Mouse (Mus musculus) neural tube, embryonic 14.5 days (tissue): Measurements from ENCODE around the gene Panx3. TPM values are rescaled to one million over a fixed set of nuclear protein-coding genes. Genes with fewer than 3 reads are reported as not detected.

Source experiments
- ATAC-seq: fragments of 200-750 bp; cut with Nextera tagmentation; 2 replicates; pipeline ENCODE4 v1.8.0; 2017; ENCODE audit warnings: low read depth, mild to moderate bottlenecking, moderate TSS enrichment, moderate library complexity
- H3K27ac ChIP-seq: fragments of 300-500 bp; sonication (generic); 2 replicates; pipeline ENCODE4 v1.5.1; 2014; ENCODE audit warnings: low read depth, mild to moderate bottlenecking, control low read depth, low read length, moderate library complexity, mixed read lengths
- H3K27me3 ChIP-seq: fragments of 300-500 bp; sonication (generic); 2 replicates; pipeline ENCODE4 v1.6.1; 2014; ENCODE audit warnings: low read length; ENCODE audit not compliant: control insufficient read depth, insufficient read depth
- H3K36me3 ChIP-seq: fragments of 300-500 bp; sonication (generic); 2 replicates; pipeline ENCODE4 v1.6.1; 2014; ENCODE audit warnings: low read length, mixed read lengths; ENCODE audit not compliant: control insufficient read depth, insufficient read depth
- H3K4me1 ChIP-seq: fragments of 300-500 bp; sonication (generic); 2 replicates; pipeline ENCODE4 v1.6.1; 2014; ENCODE audit warnings: low read length; ENCODE audit not compliant: control insufficient read depth, insufficient read depth
- H3K4me2 ChIP-seq: fragments of 300-500 bp; sonication (generic); 2 replicates; pipeline ENCODE4 v1.6.1; 2014; ENCODE audit warnings: mild to moderate bottlenecking, low read depth, low read length, control low read depth
- H3K4me3 ChIP-seq: fragments of 300-500 bp; sonication (generic); 2 replicates; pipeline ENCODE4 v1.5.1; 2014; ENCODE audit warnings: low read depth, low read length, control low read depth, mixed read lengths
- H3K9ac ChIP-seq: fragments of 300-500 bp; sonication (generic); replicated peaks from 2 replicates; pipeline ENCODE4 v1.6.1; 2014; ENCODE audit warnings: low read depth, mild to moderate bottlenecking, control low read depth, low read length, mixed read lengths
- H3K9me3 ChIP-seq: fragments of 300-500 bp; sonication (generic); 2 replicates; pipeline ENCODE4 v1.6.1; 2016; ENCODE audit warnings: low read length; ENCODE audit not compliant: control insufficient read depth
- WGBS: fragments of 180-500 bp; shearing (Covaris S2); extraction: QIAGEN DNeasy Blood & Tissue Kit; methylation state at CpG from one replicate; pipeline ENCODE4 v1.1.7; 2014; 5-methylcytosine and 5-hydroxymethylcytosine counted together
- polyA plus RNA-seq: library from polyadenylated mRNA; unstranded; fragments of >200 nt; fragmentation: Nextera tagmentation; extraction: Ambion mirVana; gene quantifications from 2 replicates; pipeline ENCODE4 v1.2.1, GENCODE M21; 2014

Gene Panx3
- not detected in 2 replicates for polyA plus RNA-seq

DNA sequence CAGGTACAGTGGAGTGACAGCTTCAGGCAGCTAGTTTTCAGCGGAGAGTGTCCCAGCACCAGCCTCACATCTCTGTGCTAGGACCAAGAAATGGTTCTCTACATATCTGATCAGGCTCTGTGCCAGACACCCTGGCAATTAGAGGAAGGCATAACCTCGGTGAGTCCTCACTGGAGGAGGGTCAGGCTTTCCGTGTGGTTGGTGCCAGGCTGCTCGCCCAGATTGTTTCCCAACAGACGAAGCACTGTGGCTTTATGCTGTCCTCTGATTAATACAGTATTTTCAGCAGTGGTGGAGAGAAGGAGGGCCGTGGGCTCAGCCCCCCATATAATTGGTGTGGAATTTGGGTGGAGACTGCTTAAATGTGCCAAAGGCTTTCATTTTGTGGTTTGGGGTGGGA, at the start of gene Panx3:
Gene Panx3, minus strand, starts transcription at position 121 of the 400 bp plus-strand sequence.
- Histone ChIP-seq H3K9ac (no peak within 1 kb of the TSS), H3K27ac (no peak within 1 kb of the TSS), H3K27me3 (no peaks in the 10 kb centered on the region), H3K4me2 (no peak within 1 kb of the TSS), H3K4me3 (no peak within 1 kb of the TSS), H3K9me3 (no peaks in the 10 kb centered on the region), H3K4me1 (no peaks in the 10 kb centered on the region), H3K36me3 (no peaks in the 10 kb centered on the region)
- no peak for ATAC-seq
- 69% methylated on average over 6 of the region's 6 CpGs for WGBS

DNA sequence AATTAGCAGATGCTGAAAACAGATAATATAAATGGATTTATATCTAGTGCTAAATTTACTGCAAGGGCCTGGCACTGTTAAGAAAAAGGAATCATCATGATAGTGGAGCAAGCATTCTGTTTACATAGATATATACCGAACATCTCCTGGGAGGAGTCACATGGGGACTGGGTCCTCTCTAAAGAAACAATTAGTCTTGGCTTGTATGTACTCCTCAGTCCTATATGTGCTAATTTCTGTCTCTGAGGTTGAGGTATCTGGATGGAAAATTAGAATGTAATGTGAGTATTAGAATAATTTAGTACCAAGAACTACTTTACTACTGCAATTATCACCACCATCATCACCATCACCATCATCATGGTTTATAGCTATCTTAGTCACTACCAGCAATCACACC, 47.1 kb upstream of the Panx3 start, which contains the start of gene Olfr160:
Gene Olfr160, minus strand, starts transcription at position 101 of the 400 bp plus-strand sequence.
- Histone ChIP-seq H3K27ac (no peak within 1 kb of the TSS), H3K27me3 (no peaks in the 10 kb centered on the region), H3K9me3 (no peaks in the 10 kb centered on the region), H3K36me3 (no peaks in the 10 kb centered on the region), H3K9ac (no peak within 1 kb of the TSS), H3K4me2 (no peak within 1 kb of the TSS), H3K4me3 (no peak within 1 kb of the TSS), H3K4me1 (no peaks in the 10 kb centered on the region)
- ATAC-seq, result no peak
- 88% methylated on average over 1 of the region's 1 CpGs for WGBS

DNA sequence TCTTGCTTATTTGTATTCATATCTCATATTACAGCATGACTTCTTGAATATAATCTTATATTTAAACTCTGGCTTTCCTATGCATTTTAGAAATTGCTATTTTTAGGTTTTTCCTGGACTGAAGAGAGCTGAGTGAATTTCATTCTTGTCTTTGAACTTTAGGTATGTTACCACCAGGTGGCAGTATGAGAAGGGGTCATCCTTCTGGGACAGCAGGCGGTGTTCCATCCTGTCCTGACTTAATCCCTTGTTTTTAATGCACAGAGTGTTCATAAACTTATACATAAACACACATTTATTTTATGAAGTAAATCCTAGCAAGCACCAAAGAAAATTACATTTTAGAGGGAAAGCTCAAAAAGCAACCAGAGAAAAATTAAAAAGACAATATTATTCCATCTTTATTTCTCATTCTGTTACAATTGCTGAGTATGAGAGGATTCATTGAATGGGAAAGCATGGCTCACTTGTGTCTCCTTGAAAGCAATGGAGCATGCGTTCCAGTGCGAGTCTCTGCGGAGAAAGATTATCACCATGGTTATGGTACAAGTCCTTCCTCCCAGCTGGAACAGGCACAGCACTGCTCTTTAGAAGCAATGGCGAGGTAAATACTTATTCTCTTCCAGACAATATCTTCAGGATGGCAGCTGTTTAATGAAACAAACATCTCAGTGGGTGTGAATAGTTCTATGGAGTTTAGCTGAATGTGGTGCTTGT, 21.1 kb upstream of the Panx3 start:
- Histone ChIP-seq H3K4me1 (no peaks in the 10 kb centered on the region), H3K27ac (no peak overlapping the region), H3K36me3 (no peaks in the 10 kb centered on the region), H3K4me2 (no peak overlapping the region), H3K9me3 (no peaks in the 10 kb centered on the region), H3K9ac (no peak overlapping the region), H3K27me3 (no peaks in the 10 kb centered on the region), H3K4me3 (no peak overlapping the region)
- 54% methylated on average over 5 of the region's 5 CpGs for WGBS
- peak; percentile 44; the same call in 1 of the 2 replicates for ATAC-seq

- 54% methylated on average over 3 of the region's 3 CpGs for WGBS
- Histone ChIP-seq H3K4me3 (no peak overlapping the region), H3K4me2 (no peak overlapping the region), H3K9ac (no peak overlapping the region), H3K27ac (no peak overlapping the region), H3K27me3 (no peaks in the 10 kb centered on the region), H3K4me1 (no peaks in the 10 kb centered on the region), H3K9me3 (no peaks in the 10 kb centered on the region), H3K36me3 (no peaks in the 10 kb centered on the region)
- no peak for ATAC-seq
Measured at GRCm38 (mm10) chr9:37687941-37688303, 18.9 kb upstream of the Panx3 start.

DNA sequence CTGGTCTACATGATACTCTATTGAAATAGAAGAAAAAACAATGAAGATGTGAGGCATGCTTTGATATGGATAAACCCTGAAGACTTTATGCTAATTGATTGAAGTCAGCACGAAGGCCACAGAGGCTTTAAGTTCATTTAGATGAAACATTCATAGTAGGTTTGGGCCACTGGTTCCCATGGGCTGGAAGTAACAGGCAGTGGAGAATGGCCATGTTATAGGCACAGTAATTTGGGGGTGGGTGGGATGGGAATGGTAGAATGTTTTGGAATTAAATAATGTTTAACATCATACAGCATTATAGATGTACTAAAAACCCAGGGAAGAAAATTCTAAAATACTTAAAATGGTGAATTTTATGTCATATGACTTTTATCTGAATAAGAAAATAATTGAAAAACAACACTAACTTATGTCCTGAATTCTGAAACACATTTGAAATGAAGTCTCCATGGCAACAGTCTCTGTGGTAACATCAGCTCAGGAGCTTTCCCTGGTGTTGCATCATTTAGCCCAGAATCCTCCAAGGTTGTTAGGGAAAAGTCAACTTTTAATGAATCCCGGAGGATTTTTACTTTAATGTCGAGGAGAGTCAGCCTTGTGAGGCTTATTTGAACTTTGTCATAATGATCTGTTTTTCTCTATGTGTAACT, 18.4 kb upstream of the Panx3 start:
- no peak overlapping the region for H3K27ac ChIP-seq
- no peak overlapping the region for H3K9ac ChIP-seq
- no peaks in the 10 kb centered on the region for H3K4me1 ChIP-seq
- 75% methylated on average over 3 of the region's 3 CpGs for WGBS
- H3K36me3 ChIP-seq, result no peaks in the 10 kb centered on the region
- H3K4me3 ChIP-seq, result no peak overlapping the region
- no peaks in the 10 kb centered on the region for H3K9me3 ChIP-seq
- H3K4me2 ChIP-seq, result no peak overlapping the region
- no peaks in the 10 kb centered on the region for H3K27me3 ChIP-seq
- no peak for ATAC-seq

GRCm38 (mm10) chr9:37681123-37681522, 12.1 kb upstream of the Panx3 start:
- ATAC-seq, result no peak

GRCm38 (mm10) chr9:37675287-37675686, 6.3 kb upstream of the Panx3 start:
- H3K4me1 ChIP-seq, result no peaks in the 10 kb centered on the region
- no peak overlapping the region for H3K4me2 ChIP-seq
- no peaks in the 10 kb centered on the region for H3K27me3 ChIP-seq
- no peak overlapping the region for H3K4me3 ChIP-seq
- no peak overlapping the region for H3K27ac ChIP-seq
- 77% methylated on average over 4 of the region's 4 CpGs for WGBS
- no peaks in the 10 kb centered on the region for H3K9me3 ChIP-seq
- H3K36me3 ChIP-seq, result no peaks in the 10 kb centered on the region
- H3K9ac ChIP-seq, result no peak overlapping the region
- ATAC-seq, result no peak

More at GRCm38 (mm10) chr9:37681123-37681522, 12.1 kb upstream of the Panx3 start:
- no peaks in the 10 kb centered on the region for H3K9me3 ChIP-seq
- 91% methylated on average over 1 of the region's 1 CpGs for WGBS
- no peaks in the 10 kb centered on the region for H3K36me3 ChIP-seq
- H3K4me3 ChIP-seq, result no peak overlapping the region
- H3K9ac ChIP-seq, result no peak overlapping the region
- H3K27ac ChIP-seq, result no peak overlapping the region
- H3K4me2 ChIP-seq, result no peak overlapping the region
- no peaks in the 10 kb centered on the region for H3K4me1 ChIP-seq
- no peaks in the 10 kb centered on the region for H3K27me3 ChIP-seq

- H3K4me3 ChIP-seq, result no peak overlapping the region
- H3K36me3 ChIP-seq, result no peaks in the 10 kb centered on the region
- 92% methylated on average over 3 of the region's 3 CpGs for WGBS
- no peaks in the 10 kb centered on the region for H3K9me3 ChIP-seq
- H3K4me1 ChIP-seq, result no peaks in the 10 kb centered on the region
- no peak overlapping the region for H3K27ac ChIP-seq
- ATAC-seq, result no peak
- no peak overlapping the region for H3K9ac ChIP-seq
- H3K4me2 ChIP-seq, result no peak overlapping the region
- no peaks in the 10 kb centered on the region for H3K27me3 ChIP-seq
Measured at GRCm38 (mm10) chr9:37670261-37670660, 1.2 kb upstream of the Panx3 start.

GRCm38 (mm10) chr9:37669678-37670077, 643 bp upstream of the Panx3 start:
- Histone ChIP-seq H3K27me3 (no peaks in the 10 kb centered on the region), H3K27ac (no peak overlapping the region), H3K9me3 (no peaks in the 10 kb centered on the region), H3K4me3 (no peak overlapping the region), H3K36me3 (no peaks in the 10 kb centered on the region), H3K4me1 (no peaks in the 10 kb centered on the region), H3K9ac (no peak overlapping the region), H3K4me2 (no peak overlapping the region)
- WGBS, result 64% methylated on average over 4 of the region's 4 CpGs
- no peak for ATAC-seq
